Mouse (Mus musculus) common myeloid progenitor, adult 5-6 weeks (primary cell): ENCODE results near the gene Prkn. TPM values are rescaled to one million over a fixed set of nuclear protein-coding genes. Genes with fewer than 3 reads are reported as not detected.

ENCODE experiments used
- ATAC-seq: replicated peaks from 2 replicates; pipeline ENCODE4 v1.8.0; 2016; ENCODE audit warnings: low read depth, mild to moderate bottlenecking, moderate TSS enrichment, inconsistent platforms; ENCODE audit not compliant: poor library complexity, severe bottlenecking
- total RNA-seq: library from RNA; stranded (forward); fragments of 200-1000, 187-1606 nt; gene quantifications from 2 replicates; pipeline ENCODE4 v1.2.3, GENCODE M21; 2017

Gene Prkn
- total RNA-seq, 1 experiment from 2014 or later = 2.4 TPM

GRCm38 (mm10) chr17:11353553-11353945 lies 513.4 kb downstream of the Prkn start:
- no peak for ATAC-seq

- ATAC-seq = no peak
These were observed 514.2 kb downstream of the Prkn start for GRCm38 (mm10) chr17:11354348-11354747.

DNA sequence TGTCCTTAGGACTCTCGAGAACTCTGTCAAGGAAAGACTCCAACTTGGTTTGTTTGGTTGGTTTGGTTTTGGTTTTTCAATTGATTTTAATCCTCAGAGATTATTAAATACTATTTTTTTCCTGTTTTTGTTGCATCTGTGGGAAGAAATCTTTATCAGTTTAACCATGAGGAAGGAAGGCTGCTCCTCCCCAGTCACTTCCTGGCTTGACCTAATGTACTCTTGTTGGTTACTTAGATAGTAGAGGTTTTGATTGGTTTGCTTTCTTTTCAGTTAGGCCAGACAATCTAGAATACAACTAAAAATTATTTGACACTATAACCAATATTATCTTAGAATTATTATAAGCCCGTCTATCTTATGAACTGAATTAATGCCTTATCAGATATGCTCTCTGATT lies 535.3 kb downstream of the Prkn start:
- ATAC-seq = no peak

GRCm38 (mm10) chr17:11383364-11383962 lies 543.3 kb downstream of the Prkn start:
- no peak for ATAC-seq

- ATAC-seq = no peak
These were observed 545.1 kb downstream of the Prkn start for GRCm38 (mm10) chr17:11385246-11385645.

GRCm38 (mm10) chr17:11392622-11393294 lies 552.6 kb downstream of the Prkn start:
- no peak for ATAC-seq

- no peak for ATAC-seq
These were observed 554.4 kb downstream of the Prkn start for GRCm38 (mm10) chr17:11394607-11395006.

GRCm38 (mm10) chr17:11397678-11398077 lies 557.5 kb downstream of the Prkn start:
- ATAC-seq = no peak

DNA sequence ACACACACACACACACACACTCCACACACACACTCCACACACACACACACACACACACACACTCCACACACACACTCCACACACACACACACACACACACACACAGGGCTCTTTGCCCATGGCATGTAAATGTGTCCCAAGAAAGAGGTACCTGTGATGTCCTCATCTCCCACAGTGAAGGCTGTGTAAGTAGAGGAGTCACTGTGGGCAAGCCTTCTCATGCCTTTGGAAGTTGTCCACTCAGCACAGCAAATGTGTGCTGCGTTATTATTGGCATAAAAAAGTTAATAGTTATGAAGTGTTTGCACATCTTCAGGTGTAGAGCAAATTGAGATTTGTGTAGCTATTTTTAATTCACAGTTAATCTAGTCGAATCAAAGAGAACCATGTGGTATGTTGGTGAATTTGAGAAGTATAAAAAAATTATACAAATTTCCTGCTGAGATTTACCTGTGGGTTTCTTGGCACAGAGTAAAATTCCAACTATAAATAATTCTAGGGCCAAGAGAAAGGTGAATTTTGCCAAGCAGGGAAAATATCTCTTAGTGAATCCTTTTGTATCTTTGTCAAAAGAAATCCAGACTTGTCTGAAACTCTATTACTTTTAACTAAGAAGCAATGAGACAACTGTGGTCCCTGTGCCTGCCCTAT lies 562.2 kb downstream of the Prkn start:
- no peak for ATAC-seq

DNA sequence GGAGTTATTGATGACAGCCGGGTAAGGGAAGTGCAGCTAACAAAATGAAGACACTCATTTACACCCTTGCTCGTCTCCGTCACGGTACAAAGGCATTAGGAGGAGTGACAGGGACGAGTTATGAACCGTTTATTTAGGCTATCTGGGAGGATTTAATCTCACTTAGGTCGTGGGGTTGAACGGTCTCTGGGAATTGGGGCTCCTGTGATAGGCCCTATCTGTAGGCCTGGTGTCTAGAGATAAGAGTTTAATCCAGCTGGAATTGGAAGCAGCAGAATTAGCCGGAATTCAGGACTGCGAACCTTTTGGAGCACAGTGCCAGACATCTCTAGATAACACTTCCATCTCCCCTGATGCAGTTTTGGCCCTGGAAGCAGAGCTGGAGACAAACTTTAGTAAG lies 571.2 kb downstream of the Prkn start:
- no peak for ATAC-seq

- ATAC-seq = no peak
These were observed 573.5 kb downstream of the Prkn start for GRCm38 (mm10) chr17:11413688-11414087.

DNA sequence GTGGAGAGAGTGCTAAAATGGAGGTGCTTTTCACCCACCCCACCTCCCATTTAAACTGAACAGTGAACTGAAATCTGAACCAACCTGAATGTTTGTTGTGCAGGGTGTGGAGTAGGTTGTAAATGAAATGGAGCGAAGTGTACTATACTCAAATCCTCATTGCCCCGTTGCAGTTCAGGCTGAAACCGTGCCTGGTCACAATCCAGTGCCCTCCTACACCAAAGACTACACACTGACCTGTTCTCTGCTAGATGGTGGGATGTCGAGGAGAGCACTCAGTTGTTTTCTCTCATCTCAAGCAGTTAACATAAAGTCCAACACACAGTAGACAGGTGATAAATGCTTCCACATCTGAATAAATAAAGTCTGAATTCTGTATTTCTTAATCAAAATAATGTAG lies 574.1 kb downstream of the Prkn start:
- no peak for ATAC-seq

DNA sequence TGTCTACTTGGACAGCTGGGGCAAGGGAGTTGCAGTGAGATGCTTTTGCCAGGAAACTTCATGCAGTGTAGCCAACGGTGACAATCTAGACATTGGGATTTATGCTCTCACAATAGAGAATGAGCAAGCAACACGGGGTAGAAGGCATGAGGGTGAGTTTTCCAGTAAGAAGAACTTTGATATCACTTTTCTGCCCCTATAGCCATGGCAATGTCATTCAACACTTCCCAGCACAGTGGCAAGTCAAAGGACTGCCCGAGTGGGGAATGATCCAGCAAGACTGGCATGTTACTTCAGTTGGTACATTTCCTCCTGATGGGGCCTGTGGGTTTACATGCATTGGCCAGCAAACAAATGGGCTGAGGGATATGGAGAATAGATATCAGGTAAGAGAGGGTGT lies 577.0 kb downstream of the Prkn start:
- no peak for ATAC-seq

GRCm38 (mm10) chr17:11419484-11419883 lies 579.3 kb downstream of the Prkn start:
- 0 out of 2 replicates have a peak, but pooled peaks have one; percentile 63 for ATAC-seq

- no peak for ATAC-seq
These were observed 580.7 kb downstream of the Prkn start for GRCm38 (mm10) chr17:11420839-11421238.

- ATAC-seq = no peak
These were observed 581.2 kb downstream of the Prkn start for GRCm38 (mm10) chr17:11421264-11421940.

DNA sequence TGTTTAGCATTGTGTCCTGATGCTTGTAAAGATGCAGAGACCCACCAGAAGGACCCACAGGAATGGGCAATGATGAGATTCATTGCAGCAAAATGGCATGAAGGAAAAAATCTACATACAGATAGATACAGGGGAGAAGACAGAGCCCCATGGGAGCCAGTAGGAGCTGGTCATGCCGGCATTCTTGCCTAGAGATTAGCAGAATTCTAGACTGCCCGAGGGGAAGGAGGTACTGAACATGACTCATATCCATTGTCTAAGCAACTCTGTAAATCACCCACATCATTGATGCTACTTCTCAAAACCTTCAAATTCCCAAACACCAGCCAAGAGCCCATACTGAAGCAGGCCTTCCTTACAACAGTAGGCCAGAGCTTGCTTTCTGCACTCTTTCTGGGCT lies 591.1 kb downstream of the Prkn start:
- no peak for ATAC-seq

DNA sequence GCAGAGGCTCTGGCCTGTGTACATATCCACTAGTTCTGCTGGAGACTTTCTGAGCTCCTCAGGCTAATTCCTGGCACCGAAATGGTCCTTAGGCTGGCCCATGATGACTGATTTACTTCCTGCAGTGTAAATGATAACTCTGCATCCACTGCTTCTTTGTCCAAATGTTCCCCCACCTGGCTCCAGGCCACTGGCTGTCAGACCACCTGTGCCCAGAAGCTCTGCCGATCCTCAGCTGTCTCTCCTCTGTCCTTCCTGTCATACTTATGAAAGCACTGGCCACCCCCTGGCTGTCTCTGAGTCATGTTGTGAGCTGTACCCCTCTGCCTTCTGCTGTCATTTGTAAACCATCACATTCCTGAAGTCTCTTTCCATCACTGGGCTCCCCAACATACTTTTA lies 592.4 kb downstream of the Prkn start:
- ATAC-seq = no peak

DNA sequence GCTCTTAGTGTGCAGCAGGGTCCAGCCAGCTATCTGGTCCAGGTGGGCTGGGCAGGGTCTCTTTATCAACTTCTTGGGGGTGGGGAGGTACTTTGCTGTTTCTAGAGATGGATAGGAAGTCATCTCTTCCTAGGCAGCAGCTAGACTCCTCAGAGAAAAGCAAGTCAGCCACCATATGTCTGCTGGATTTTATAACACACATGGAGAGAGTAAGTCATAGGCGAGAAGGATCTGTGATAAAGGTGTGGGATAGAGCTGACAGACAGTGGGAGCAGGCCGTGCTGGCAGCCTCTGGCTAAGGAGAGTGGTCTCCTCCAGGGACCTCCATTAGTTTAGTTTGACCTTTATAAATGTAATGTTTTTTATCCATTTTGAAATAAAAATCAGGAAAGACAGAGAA lies 622.5 kb downstream of the Prkn start:
- ATAC-seq = no peak

DNA sequence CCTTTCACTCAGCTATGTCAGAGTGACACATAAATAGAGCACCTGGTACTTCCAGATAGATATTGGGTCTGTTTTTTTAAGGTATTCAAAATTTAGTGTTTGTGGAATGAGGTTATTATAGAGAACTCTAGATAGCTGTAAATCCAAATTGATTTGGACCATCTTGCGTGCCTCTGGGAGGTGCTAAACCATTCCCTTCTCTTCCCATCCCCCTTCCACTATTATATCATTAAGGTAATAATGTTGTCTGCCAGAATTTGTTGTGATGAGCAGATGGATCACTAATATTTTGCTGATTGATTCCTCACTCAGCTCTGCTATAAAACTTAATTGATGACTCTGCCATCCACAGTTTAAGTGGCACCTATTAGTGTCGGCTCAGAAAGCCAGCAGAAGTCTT lies 625.9 kb downstream of the Prkn start:
- no peak for ATAC-seq

- no peak for ATAC-seq
These were observed 628.4 kb downstream of the Prkn start for GRCm38 (mm10) chr17:11468624-11469023.
